Mouse (Mus musculus) urinary bladder, postnatal 36 days (tissue): ENCODE measurements around the gene Ifi205.

ENCODE experiments used
- DNase-seq, 2 experiments: peaks; one replicate each; pipeline ENCODE4 v3.0.0; 2022; ENCODE audit warnings: low spot score in 2 of 2, mixed read lengths in 1 of 2

Ifi205 gene

GRCm38 (mm10) chr1:173973111-173973510 lies 58.5 kb downstream of the Ifi205 start:
- no peak for DNase-seq
